Mouse (Mus musculus) limb, embryonic 14.5 days (tissue): ENCODE results near the gene Serpinb6d. TPM values are rescaled to one million over a fixed set of nuclear protein-coding genes. Genes with fewer than 3 reads are reported as not detected.

ENCODE experiments used
- ATAC-seq: fragments of 200-750 bp; cut with Nextera tagmentation; 2 replicates; pipeline ENCODE4 v1.8.0; 2017; ENCODE audit warnings: low read depth, moderate number of reproducible peaks, moderate TSS enrichment; ENCODE audit not compliant: low FRiP score
- DNase-seq: peaks from one replicate; pipeline ENCODE4 v3.0.0-alpha.2; 2015; ENCODE audit warnings: low spot score
- H3K27ac ChIP-seq: fragments of 300-500 bp; sonication (generic); replicated peaks from 2 replicates; pipeline ENCODE4 v1.5.1; 2014; ENCODE audit warnings: low read depth, mild to moderate bottlenecking, low read length, moderate library complexity, mixed read lengths
- H3K27me3 ChIP-seq: fragments of 300-500 bp; sonication (generic); 2 replicates; pipeline ENCODE4 v1.6.1; 2014; ENCODE audit warnings: low read length, mixed read lengths; ENCODE audit not compliant: control insufficient read depth, insufficient read depth
- H3K36me3 ChIP-seq: fragments of 300-500 bp; sonication (generic); 2 replicates; pipeline ENCODE4 v1.6.1; 2014; ENCODE audit warnings: mild to moderate bottlenecking, low read length, moderate library complexity, mixed read lengths; ENCODE audit not compliant: control insufficient read depth, insufficient read depth
- H3K4me1 ChIP-seq: fragments of 300-500 bp; sonication (generic); 2 replicates; pipeline ENCODE4 v1.6.1; 2014; ENCODE audit warnings: antibody characterized with exemption, low read length, mixed read lengths; ENCODE audit not compliant: control insufficient read depth, insufficient read depth
- H3K4me2 ChIP-seq: fragments of 300-500 bp; sonication (generic); replicated peaks from 2 replicates; pipeline ENCODE4 v1.6.1; 2014; ENCODE audit warnings: low read depth, mild to moderate bottlenecking, low read length, moderate library complexity; ENCODE audit not compliant: severe bottlenecking
- H3K4me3 ChIP-seq: fragments of 300-500 bp; sonication (generic); replicated peaks from 2 replicates; pipeline ENCODE4 v1.5.1; 2014; ENCODE audit warnings: low read length
- H3K9ac ChIP-seq: fragments of 300-500 bp; sonication (generic); 2 replicates; pipeline ENCODE4 v1.6.1; 2014; ENCODE audit warnings: mild to moderate bottlenecking, low read depth, low read length, moderate library complexity; ENCODE audit not compliant: severe bottlenecking
- H3K9me3 ChIP-seq: fragments of 300-500 bp; sonication (generic); 2 replicates; pipeline ENCODE4 v1.6.1; 2016; ENCODE audit warnings: low read length; ENCODE audit not compliant: control insufficient read depth
- POLR2A ChIP-seq: fragments of 200-500 bp; IDR thresholded peaks from 2 replicates; pipeline ENCODE4 v1.8.0; 2012; ENCODE audit warnings: inconsistent platforms, mild to moderate bottlenecking, moderate library complexity, borderline replicate concordance; ENCODE audit not compliant: insufficient read depth, insufficient read length; ENCODE audit errors: extremely low read depth
- WGBS: fragments of 180-500 bp; shearing (Covaris S2); extraction: QIAGEN DNeasy Blood & Tissue Kit; methylation state at CpG from one replicate; pipeline ENCODE4 v1.1.7; 2014; 5-methylcytosine and 5-hydroxymethylcytosine counted together
- polyA plus RNA-seq, 2 experiments: library from polyadenylated mRNA; depleted of rRNA in 1 of 2; stranded (reverse) in 1 of 2; unstranded in 1 of 2; fragments of >200 nt; fragmentation: Nextera tagmentation in 1 of 2; extraction: Ambion mirVana in 1 of 2; gene quantifications; 2 replicates each; pipeline versions ENCODE4 v1.2.1 to v1.2.3; 2012 to 2014

Serpinb6d gene
- polyA plus RNA-seq (2012; rRNA removed) = not detected in 2 replicates
- polyA plus RNA-seq (2014; fragmentation: Nextera tagmentation; extraction: Ambion mirVana) = not detected in 2 replicates

GRCm38 (mm10) chr13:33661105-33661504 lies at the start of gene Serpinb6d:
TSS of gene Serpinb6d (plus strand) at chr13:33661405.
- H3K9me3 ChIP-seq = no peaks in the 10 kb centered on the region
- ATAC-seq (no peak), DNase-seq (no peak)
- H3K4me3 ChIP-seq = no peak within 1 kb of the TSS
- WGBS = 53% methylated on average over 1 of the region's 1 CpGs
- TF ChIP-seq POLR2A = no peak
- no peaks in the 10 kb centered on the region for H3K36me3 ChIP-seq
- H3K9ac ChIP-seq = no peak within 1 kb of the TSS
- no peaks in the 10 kb centered on the region for H3K4me1 ChIP-seq
- H3K4me2 ChIP-seq = no peak within 1 kb of the TSS
- H3K27ac ChIP-seq = no peak within 1 kb of the TSS
- H3K27me3 ChIP-seq = no peaks in the 10 kb centered on the region

GRCm38 (mm10) chr13:33622921-33623320 lies 38.3 kb upstream of the Serpinb6d start:
- H3K36me3 ChIP-seq = no peaks in the 10 kb centered on the region
- H3K4me2 ChIP-seq = no peak overlapping the region
- H3K27ac ChIP-seq = no peak overlapping the region
- ATAC-seq (no peak), DNase-seq (no peak)
- no peak for TF ChIP-seq POLR2A
- H3K9me3 ChIP-seq = no peaks in the 10 kb centered on the region; the same call in 1 of the 2 replicates
- no peak overlapping the region for H3K9ac ChIP-seq
- WGBS = 88% methylated on average over 2 of the region's 2 CpGs
- H3K4me1 ChIP-seq = no peaks in the 10 kb centered on the region
- H3K27me3 ChIP-seq = no peaks in the 10 kb centered on the region
- no peak overlapping the region for H3K4me3 ChIP-seq

GRCm38 (mm10) chr13:33642540-33642939 lies 18.7 kb upstream of the Serpinb6d start:
- WGBS = 69% methylated on average over 2 of the region's 2 CpGs
- H3K4me3 ChIP-seq = no peak overlapping the region

GRCm38 (mm10) chr13:33662550-33662949 lies 1.3 kb downstream of the Serpinb6d start:
- no peak for TF ChIP-seq POLR2A
- Histone ChIP-seq H3K4me3 (no peak overlapping the region), H3K4me2 (no peak overlapping the region), H3K27ac (no peak overlapping the region), H3K9ac (no peak overlapping the region), H3K4me1 (no peaks in the 10 kb centered on the region), H3K36me3 (no peaks in the 10 kb centered on the region), H3K27me3 (no peaks in the 10 kb centered on the region), H3K9me3 (no peaks in the 10 kb centered on the region)
- DNase-seq (no peak), ATAC-seq (no peak)

More at GRCm38 (mm10) chr13:33642540-33642939, 18.7 kb upstream of the Serpinb6d start:
- Histone ChIP-seq H3K9ac (no peak overlapping the region), H3K36me3 (no peaks in the 10 kb centered on the region), H3K4me1 (no peaks in the 10 kb centered on the region), H3K27me3 (no peaks in the 10 kb centered on the region), H3K27ac (no peak overlapping the region), H3K4me2 (no peak overlapping the region), H3K9me3 (no peaks in the 10 kb centered on the region)
- DNase-seq = no peak
- ATAC-seq = no peak
- TF ChIP-seq POLR2A = no peak

DNA sequence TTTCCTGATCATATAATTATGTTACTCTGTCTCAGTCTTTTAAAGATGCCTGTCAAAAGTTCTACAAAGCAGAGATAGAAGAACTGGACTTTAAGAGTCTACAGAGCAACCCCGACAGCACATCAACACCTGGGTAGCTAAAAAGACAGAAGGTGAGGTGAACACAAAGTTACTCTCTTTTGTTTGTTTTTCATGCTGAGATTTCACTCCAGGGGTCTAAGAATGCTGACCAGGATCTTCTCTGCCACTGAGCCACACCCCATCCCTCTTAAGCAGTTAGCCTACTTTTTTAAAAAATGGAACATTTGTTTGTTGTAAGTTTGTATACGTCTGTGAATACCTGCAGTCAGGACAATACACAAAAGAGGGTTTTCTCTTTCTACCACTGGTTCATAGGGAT lies 59.1 kb downstream of the Serpinb6d start:
- DNase-seq (no peak), ATAC-seq (no peak)
- Histone ChIP-seq H3K4me3 (no peak overlapping the region), H3K4me2 (no peak overlapping the region), H3K4me1 (no peaks in the 10 kb centered on the region), H3K27ac (no peak overlapping the region), H3K36me3 (no peaks in the 10 kb centered on the region), H3K9me3 (no peaks in the 10 kb centered on the region), H3K9ac (no peak overlapping the region), H3K27me3 (no peaks in the 10 kb centered on the region)
- no peak for TF ChIP-seq POLR2A
- 64% methylated on average over 2 of the region's 2 CpGs for WGBS

Other genes with a start within 250 kb of the Serpinb6d start
- gene Serpinb9g, start 176.6 kb upstream of the Serpinb6d start, polyA plus RNA-seq (2012; rRNA removed) = 0.09 TPM in 1 of 2 replicates, not detected in the other
- not detected in 2 replicates for gene Serpinb9g, start 176.6 kb upstream of the Serpinb6d start, polyA plus RNA-seq (2014; fragmentation: Nextera tagmentation; extraction: Ambion mirVana)
- 0.05 TPM in 1 of 2 replicates, not detected in the other for gene Serpinb6e, start 182.0 kb downstream of the Serpinb6d start, polyA plus RNA-seq (2012; rRNA removed)
- gene Serpinb6e, start 182.0 kb downstream of the Serpinb6d start, polyA plus RNA-seq (2014; fragmentation: Nextera tagmentation; extraction: Ambion mirVana) = not detected in 2 replicates
- 0.25 and 0.27 TPM in 2 replicates for gene Serpinb6c, start 244.3 kb downstream of the Serpinb6d start, polyA plus RNA-seq (2012; rRNA removed)
- 0.54 and 0.80 TPM in 2 replicates for gene Serpinb6c, start 244.3 kb downstream of the Serpinb6d start, polyA plus RNA-seq (2014; fragmentation: Nextera tagmentation; extraction: Ambion mirVana)